Mouse (Mus musculus) left cerebral cortex, postnatal 14 days (tissue): ENCODE data around the gene Pcf11. TPM values are rescaled to one million over a fixed set of nuclear protein-coding genes. Genes with fewer than 3 reads are reported as not detected.

Experiments
- DNase-seq, 2 experiments: peaks; one replicate each; pipeline ENCODE4 v3.0.0; 2021 to 2022; ENCODE audit warnings: low spot score in 2 of 2, mixed read lengths in 1 of 2
- intact Hi-C: fragments of 180-260 bp; cut with DNase I; formaldehyde crosslinking; loops from one replicate; pipeline ENCODE4 v1.15.1; 2025
- long read RNA-seq, 2 experiments: library from polyadenylated mRNA; stranded (forward); transcript quantifications; one replicate each; pipeline ENCODE4 v2.0.0; 2021
- total RNA-seq, 2 experiments: library from RNA; stranded (reverse); gene quantifications; 2 replicates each; pipeline ENCODE4 v1.2.3; 2021

The Pcf11 gene
- 10 to 100 TPM; 37.2 to 43.8 TPM for total RNA-seq
- long read RNA-seq, experiment 1, partial matches to known transcripts = 3 of 5 reads
- long read RNA-seq, experiment 1, other reads (novel, unspliced or antisense) = 1 of 5 reads
- long read RNA-seq, experiment 2, transcript Pcf11-205 (1 exons, 1,720 nt) = major isoform, 5 of 7 reads
- long read RNA-seq, experiment 2, partial matches to known transcripts = 2 of 7 reads
- long read RNA-seq, experiment 2, other reads (novel, unspliced or antisense) = 0 of 7 reads

GRCm38 (mm10) chr7:92669507-92670471, at the start of gene Pcf11:
TSS of gene Pcf11 (minus strand) at chr7:92669934.
- intact Hi-C loops = loop anchor here (5.0 kb wide), 4 partner anchors 43 to 298 kb away; partner anchors contain the start of gene Rab30

GRCm38 (mm10) chr7:92715055-92715454, 45.3 kb upstream of the Pcf11 start:
- intact Hi-C loops = no loop called here

More at GRCm38 (mm10) chr7:92669507-92670471, at the start of gene Pcf11:
- DNase-seq = peak; percentile 97 to 99

GRCm38 (mm10) chr7:92711593-92711992, 41.9 kb upstream of the Pcf11 start:
- no peak for DNase-seq
- intact Hi-C loops = loop anchor here (5.0 kb wide), 1 partner anchor 39 kb away; no protein-coding TSS in a partner anchor

More at GRCm38 (mm10) chr7:92715055-92715454, 45.3 kb upstream of the Pcf11 start:
- no peak for DNase-seq

GRCm38 (mm10) chr7:92709573-92709972, 39.8 kb upstream of the Pcf11 start:
- intact Hi-C loops = no loop called here
- no peak for DNase-seq

DNA sequence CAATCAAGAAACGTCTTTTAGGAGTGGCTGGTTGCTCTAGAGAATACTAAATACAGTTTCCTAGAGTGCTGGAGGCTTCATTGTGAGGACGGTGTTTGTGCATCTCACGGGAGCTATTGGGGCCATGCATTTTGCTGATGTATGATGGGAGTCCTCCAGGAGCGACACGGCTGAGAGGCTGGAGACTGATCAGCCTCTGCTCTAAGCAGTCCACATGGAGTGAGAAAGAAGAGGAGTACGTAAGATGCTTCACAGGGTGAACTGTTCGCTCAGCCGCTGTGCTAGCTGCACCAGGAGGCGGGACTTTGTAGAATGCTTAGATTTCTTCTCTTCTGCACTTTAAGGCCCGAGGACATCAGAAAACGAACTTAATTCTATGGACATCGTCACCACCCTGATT, 37.0 kb upstream of the Pcf11 start:
- intact Hi-C loops = no loop called here
- no peak for DNase-seq

- intact Hi-C loops = no loop called here
Observed at GRCm38 (mm10) chr7:92705534-92705933, 35.8 kb upstream of the Pcf11 start.

GRCm38 (mm10) chr7:92703661-92704060, 33.9 kb upstream of the Pcf11 start:
- no peak for DNase-seq
- intact Hi-C loops = no loop called here

More at GRCm38 (mm10) chr7:92705534-92705933, 35.8 kb upstream of the Pcf11 start:
- no peak for DNase-seq

DNA sequence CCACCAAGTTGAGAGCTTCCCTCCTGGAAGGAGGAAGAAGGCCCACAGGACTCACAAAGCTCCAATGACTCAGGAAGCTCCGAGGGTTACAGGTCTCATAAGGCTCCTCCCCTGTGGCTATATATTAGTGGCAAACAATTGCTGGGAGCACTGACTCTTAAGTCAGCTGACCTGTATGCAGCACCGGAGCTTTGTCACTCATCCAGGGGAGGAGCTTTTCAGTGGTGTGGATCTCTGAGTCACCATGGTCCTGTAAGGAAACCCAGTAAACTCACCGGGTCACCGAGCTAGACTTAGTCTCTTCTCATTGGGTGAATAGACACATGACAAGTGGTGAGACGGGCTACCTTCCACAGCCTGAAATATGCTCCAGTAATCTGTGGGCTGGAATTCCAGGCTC, 29.0 kb upstream of the Pcf11 start:
- no peak for DNase-seq
- intact Hi-C loops = no loop called here

- DNase-seq = no peak
- intact Hi-C loops = no loop called here
Observed at GRCm38 (mm10) chr7:92696395-92696794, 26.7 kb upstream of the Pcf11 start.

GRCm38 (mm10) chr7:92689101-92689500, 19.4 kb upstream of the Pcf11 start:
- DNase-seq = no peak
- intact Hi-C loops = no loop called here

DNA sequence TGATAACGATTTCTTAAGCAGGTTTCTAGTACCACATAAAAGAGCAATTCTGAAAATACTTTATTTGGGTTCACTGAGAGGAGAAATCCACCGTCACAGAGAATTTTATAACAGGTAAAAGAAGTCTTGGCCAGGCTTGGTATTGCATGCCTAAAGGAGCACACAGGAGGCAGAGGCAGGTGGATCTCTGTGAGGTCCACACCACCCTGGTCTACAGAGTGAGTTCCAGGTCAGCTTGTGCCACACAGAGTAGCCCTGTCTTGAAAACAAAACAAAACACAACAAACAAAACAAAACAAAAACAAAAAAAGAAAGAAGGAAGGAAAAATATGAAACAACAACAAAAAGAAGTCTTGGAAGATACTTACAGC, 18.6 kb upstream of the Pcf11 start:
- no peak for DNase-seq
- intact Hi-C loops = no loop called here

- no peak for DNase-seq
- intact Hi-C loops = no loop called here
Observed at GRCm38 (mm10) chr7:92687556-92688298, 18.0 kb upstream of the Pcf11 start.

DNA sequence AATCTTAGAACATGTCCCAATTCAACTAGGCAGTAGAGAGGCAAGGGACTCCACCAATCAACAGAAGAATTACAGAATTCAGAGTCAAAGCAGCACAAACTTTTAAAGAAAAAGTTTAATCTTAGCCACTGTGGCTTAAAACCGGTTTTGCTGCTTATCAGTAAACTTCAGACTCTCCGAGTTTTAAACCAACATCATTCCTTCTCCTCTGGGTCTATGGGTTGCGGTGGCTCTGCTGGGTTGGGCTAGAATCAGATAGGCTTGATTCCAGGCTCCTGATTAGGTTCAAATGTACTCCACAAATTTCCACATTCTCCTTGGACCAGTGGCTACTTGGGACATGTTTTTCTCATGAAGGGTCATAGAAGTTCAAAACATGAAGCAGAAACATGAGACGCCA, 7.6 kb upstream of the Pcf11 start:
- intact Hi-C loops = no loop called here
- DNase-seq = no peak

GRCm38 (mm10) chr7:92675131-92675530, 5.4 kb upstream of the Pcf11 start:
- intact Hi-C loops = no loop called here
- no peak for DNase-seq

- intact Hi-C loops = loop anchor here (5.0 kb wide), 2 partner anchors 73 to 298 kb away; partner anchors contain the start of gene Rab30
- peak; percentile 43 to 56 for DNase-seq
Observed at GRCm38 (mm10) chr7:92668791-92669506, 785 bp downstream of the Pcf11 start.

GRCm38 (mm10) chr7:92666274-92666820, 3.4 kb downstream of the Pcf11 start:
- DNase-seq = no peak
- intact Hi-C loops = loop anchor here (5.0 kb wide), 2 partner anchors 76 to 301 kb away; partner anchors contain the start of gene Rab30

GRCm38 (mm10) chr7:92658050-92658449, 11.7 kb downstream of the Pcf11 start:
- no peak for DNase-seq

GRCm38 (mm10) chr7:92656386-92656785, 13.3 kb downstream of the Pcf11 start:
- intact Hi-C loops = no loop called here
- DNase-seq = no peak

More at GRCm38 (mm10) chr7:92658050-92658449, 11.7 kb downstream of the Pcf11 start:
- intact Hi-C loops = no loop called here

GRCm38 (mm10) chr7:92653329-92653728, 16.4 kb downstream of the Pcf11 start:
- intact Hi-C loops = no loop called here

More at GRCm38 (mm10) chr7:92653329-92653728, 16.4 kb downstream of the Pcf11 start:
- no peak for DNase-seq
